In genomic region chr19:53057980-53058725, GRCm38 (mm10) we compare ENCODE assay signal across 17 mouse cellular contexts. TPM values are rescaled to one million over a fixed set of nuclear protein-coding genes. Genes with fewer than 3 reads are reported as not detected.
A peak's percentile ranks its signal among the peaks of the same experiment; 100 is the strongest.
DNase-seq lines count a peak whose midpoint lies in the region; ATAC-seq and TF ChIP-seq lines count a peak whose summit lies in the region.
"Had no signal": no experiment of that assay in that cellular context is flagged by ENCODE, and none has a peak within 500 bp of the region (broad histone marks: within the 10 kb centered on the region; RNA-seq: fewer than 3 reads in every experiment).

No protein-coding gene starts in this region.

- H3K36me3 ChIP-seq in heart, embryonic 12.5 days, result no peaks in the 10 kb centered on the region
- H3K36me3 ChIP-seq in midbrain, embryonic 11.5 days (ENCODE audit: control insufficient read depth, insufficient read depth, low read length), result no peaks in the 10 kb centered on the region
- H3K36me3 ChIP-seq in midbrain, embryonic 16.5 days (ENCODE audit: control insufficient read depth, insufficient read depth, low read length), result no peaks in the 10 kb centered on the region
- H3K36me3 ChIP-seq in intestine, embryonic 16.5 days (ENCODE audit: control insufficient read depth, insufficient read depth, low read length), result no peaks in the 10 kb centered on the region
- H3K36me3 ChIP-seq in stomach, postnatal 0 days (ENCODE audit: control insufficient read depth, insufficient read depth, low read length), result no peaks in the 10 kb centered on the region

- DNase-seq in heart, adult 8-10 months (ENCODE audit: low spot score), result no peak
- DNase-seq in midbrain, embryonic 11.5 days (ENCODE audit: low spot score, missing footprints), result peak; percentile 66
- DNase-seq in stomach, postnatal 0 days (ENCODE audit: low spot score), result no peak
- no peak for DNase-seq in right cerebral cortex, postnatal 25 days
- DNase-seq: adrenal gland, adult 8-10 months; cerebellum, postnatal 36 days; gastrocnemius, postnatal 10 days; heart, postnatal 14 days; layer of hippocampus, adult 9-11 months; left cerebral cortex, postnatal 4 days; spleen, adult 18-20 months had no signal

- no peak overlapping the region for H3K9ac ChIP-seq in heart, embryonic 12.5 days
- H3K9ac ChIP-seq in midbrain, embryonic 11.5 days (ENCODE audit: low read length), result no peak overlapping the region
- H3K9ac ChIP-seq in midbrain, embryonic 16.5 days (ENCODE audit: low read depth, low read length), result no peak overlapping the region
- H3K9ac ChIP-seq in intestine, embryonic 16.5 days (ENCODE audit: low read depth, low read length), result no peak overlapping the region
- H3K9ac ChIP-seq in stomach, postnatal 0 days (ENCODE audit: low read length), result no peak overlapping the region

- H3K27me3 ChIP-seq in heart, embryonic 12.5 days (replicated peaks), result no peaks in the 10 kb centered on the region
- no peaks in the 10 kb centered on the region for H3K27me3 ChIP-seq in midbrain, embryonic 11.5 days (ENCODE audit: control insufficient read depth, insufficient read depth, low read length)
- H3K27me3 ChIP-seq in midbrain, embryonic 16.5 days (ENCODE audit: control insufficient read depth, insufficient read depth, low read depth, low read length), result no peaks in the 10 kb centered on the region
- H3K27me3 ChIP-seq in intestine, embryonic 16.5 days (replicated peaks; ENCODE audit: control insufficient read depth, insufficient read depth, low read length), result no peaks in the 10 kb centered on the region
- no peaks in the 10 kb centered on the region for H3K27me3 ChIP-seq in stomach, postnatal 0 days (ENCODE audit: control insufficient read depth, insufficient read depth, low read length)

- 0 out of 2 replicates have a peak overlapping the region, but pooled peaks have one; percentile 16 for H3K27ac ChIP-seq in heart, embryonic 12.5 days (ENCODE audit: poor library complexity, severe bottlenecking)
- H3K27ac ChIP-seq in midbrain, embryonic 11.5 days (ENCODE audit: low read depth, low read length), result no peak overlapping the region
- no peak overlapping the region for H3K27ac ChIP-seq in midbrain, embryonic 16.5 days (ENCODE audit: low read length)
- peak overlapping the region; percentile 73 for H3K27ac ChIP-seq in intestine, embryonic 16.5 days (ENCODE audit: low read length)
- peak overlapping the region; percentile 61 for H3K27ac ChIP-seq in stomach, postnatal 0 days (replicated peaks)
- H3K27ac ChIP-seq: macrophage had no signal

- 83% methylated on average over 16 of the region's 16 CpGs for WGBS in heart, embryonic 12.5 days
- WGBS in midbrain, embryonic 11.5 days, result 89% methylated on average over 16 of the region's 16 CpGs
- 84% methylated on average over 16 of the region's 16 CpGs for WGBS in midbrain, embryonic 16.5 days
- 68% methylated on average over 16 of the region's 16 CpGs for WGBS in intestine, embryonic 16.5 days
- 64% methylated on average over 16 of the region's 16 CpGs for WGBS in stomach, postnatal 0 days

- H3K4me1 ChIP-seq in heart, embryonic 12.5 days (replicated peaks), result peaks cover 9% of the 10 kb centered on the region
- H3K4me1 ChIP-seq in midbrain, embryonic 11.5 days (ENCODE audit: control insufficient read depth, insufficient read depth, low read length), result no peaks in the 10 kb centered on the region
- H3K4me1 ChIP-seq in midbrain, embryonic 16.5 days (ENCODE audit: control insufficient read depth, insufficient read depth, low read length), result no peaks in the 10 kb centered on the region
- H3K4me1 ChIP-seq in intestine, embryonic 16.5 days (ENCODE audit: control insufficient read depth, insufficient read depth, low read length), result peaks cover 9% of the 10 kb centered on the region
- no peaks in the 10 kb centered on the region for H3K4me1 ChIP-seq in stomach, postnatal 0 days (replicated peaks; ENCODE audit: control insufficient read depth, insufficient read depth)

- no peaks in the 10 kb centered on the region for H3K9me3 ChIP-seq in heart, embryonic 12.5 days (replicated peaks)
- H3K9me3 ChIP-seq in midbrain, embryonic 11.5 days (ENCODE audit: control insufficient read depth, low read length), result no peaks in the 10 kb centered on the region
- no peaks in the 10 kb centered on the region for H3K9me3 ChIP-seq in midbrain, embryonic 16.5 days (replicated peaks; ENCODE audit: control insufficient read depth, low read length, poor library complexity, severe bottlenecking)
- no peaks in the 10 kb centered on the region for H3K9me3 ChIP-seq in intestine, embryonic 16.5 days (ENCODE audit: control insufficient read depth, low read length)
- H3K9me3 ChIP-seq in stomach, postnatal 0 days (ENCODE audit: control insufficient read depth, low read length), result no peaks in the 10 kb centered on the region

- no peak overlapping the region for H3K4me3 ChIP-seq in heart, embryonic 12.5 days
- H3K4me3 ChIP-seq in midbrain, embryonic 11.5 days (ENCODE audit: low read depth, low read length), result no peak overlapping the region
- H3K4me3 ChIP-seq in midbrain, embryonic 16.5 days (ENCODE audit: low read depth, low read length), result no peak overlapping the region
- no peak overlapping the region for H3K4me3 ChIP-seq in intestine, embryonic 16.5 days (ENCODE audit: low read length)
- no peak overlapping the region for H3K4me3 ChIP-seq in stomach, postnatal 0 days (ENCODE audit: low read depth, low read length)

- H3K4me2 ChIP-seq in heart, embryonic 12.5 days, result no peak overlapping the region
- H3K4me2 ChIP-seq in midbrain, embryonic 11.5 days, result no peak overlapping the region
- H3K4me2 ChIP-seq in midbrain, embryonic 16.5 days (ENCODE audit: low read length), result no peak overlapping the region
- no peak overlapping the region for H3K4me2 ChIP-seq in intestine, embryonic 16.5 days (ENCODE audit: low read depth, low read length)
- no peak overlapping the region for H3K4me2 ChIP-seq in stomach, postnatal 0 days (replicated peaks; ENCODE audit: low read depth)

- no peak for TF ChIP-seq EP300 in stomach, postnatal 0 days (optimal IDR thresholded peaks at IDR 0.05)

- no peak for ATAC-seq in heart, embryonic 12.5 days (ENCODE audit: insufficient number of reproducible peaks, low FRiP score)
- ATAC-seq in midbrain, embryonic 11.5 days (ENCODE audit: low FRiP score), result no peak
- no peak for ATAC-seq in midbrain, embryonic 16.5 days
- peak; percentile 32 for ATAC-seq in intestine, embryonic 16.5 days
- ATAC-seq in stomach, postnatal 0 days (ENCODE audit: low FRiP score, low TSS enrichment), result peak; percentile 47; the same call in 1 of the 2 replicates
- ATAC-seq in megakaryocyte progenitor cell, adult 5-6 weeks (replicated peaks; ENCODE audit: poor library complexity), result no peak
- ATAC-seq: inflammation-experienced regulatory T-cells, adult 6 months had no signal

- TF ChIP-seq CTCF in stomach, postnatal 0 days (IDR thresholded peaks at IDR 0.05; ENCODE audit: low read depth), result no peak

RNA-seq across cellular contexts. Expression of gene Xpnpep1, which starts 18.1 kb away (rescaled TPM):
- 191 TPM in 2 replicates for polyA plus RNA-seq in heart, embryonic 12.5 days (2016; fragmentation: Nextera tagmentation; extraction: Ambion mirVana)
- total RNA-seq in heart, adult 8-10 months (2022), result 10 to 100 TPM; 52.4 to 81.0 (median 72.0) TPM
- 148 and 150 TPM in 2 replicates for polyA plus RNA-seq in midbrain, embryonic 11.5 days (2014; fragmentation: Nextera tagmentation; extraction: Ambion mirVana)
- polyA plus RNA-seq in midbrain, embryonic 16.5 days (2015; fragmentation: Nextera tagmentation; extraction: Ambion mirVana), result 114 and 132 TPM in 2 replicates
- polyA plus RNA-seq in intestine, embryonic 16.5 days (2015; fragmentation: Nextera tagmentation; extraction: Ambion mirVana), result 231 and 264 TPM in 2 replicates
- polyA plus RNA-seq in stomach, postnatal 0 days (2015; fragmentation: Nextera tagmentation; extraction: Ambion mirVana), result 106 and 111 TPM in 2 replicates
- 55.6 and 57.3 TPM in 2 replicates for total RNA-seq in megakaryocyte progenitor cell, adult 5-6 weeks (2015)
- total RNA-seq in megakaryocyte progenitor cell, adult 5-6 weeks (2017), result 46.9 and 62.8 TPM in 2 replicates

Comparison
In these comparisons a context has a peak if more than half of its experiments do, and no peak if none do; other contexts are left out.
1. ATAC-seq: peak in intestine, embryonic 16.5 days (single experiment) and stomach, postnatal 0 days (single experiment); none in heart, embryonic 12.5 days (single experiment), midbrain, embryonic 11.5 days (single experiment), midbrain, embryonic 16.5 days (single experiment) and megakaryocyte progenitor cell, adult 5-6 weeks (single experiment).
2. H3K27ac ChIP-seq: peak in heart, embryonic 12.5 days (single experiment), intestine, embryonic 16.5 days (single experiment) and stomach, postnatal 0 days (single experiment); none in midbrain, embryonic 11.5 days (single experiment) and midbrain, embryonic 16.5 days (single experiment).